Mouse (Mus musculus) myocyte (in vitro differentiated cells): ENCODE measurements around the gene Whrn. TPM values are rescaled to one million over a fixed set of nuclear protein-coding genes. Genes with fewer than 3 reads are reported as not detected.

Source experiments
- H3K27me3 ChIP-seq: one replicate; pipeline ENCODE4 v1.6.1; 2011; ENCODE audit not compliant: control insufficient read depth, insufficient read depth, insufficient read length
- H3K36me3 ChIP-seq: one replicate; pipeline ENCODE4 v1.6.1; 2011; ENCODE audit not compliant: control insufficient read depth, insufficient read depth
- H3K4me2 ChIP-seq: one replicate; pipeline ENCODE4 v1.6.1; 2011; ENCODE audit warnings: low read depth, control low read depth
- H3K4me3 ChIP-seq: one replicate; pipeline ENCODE4 v1.5.1; 2011; ENCODE audit warnings: mild to moderate bottlenecking, control low read depth, moderate library complexity
- H3K79me2 ChIP-seq: one replicate; pipeline ENCODE4 v1.6.1; 2011; ENCODE audit not compliant: control insufficient read depth, insufficient read depth
- H3ac ChIP-seq: one replicate; pipeline ENCODE4 v1.6.1; 2011; ENCODE audit not compliant: control insufficient read depth, insufficient read length
- CEBPB ChIP-seq: IDR thresholded peaks from 2 replicates; pipeline ENCODE4 v1.6.1; 2011; ENCODE audit warnings: mild to moderate bottlenecking, moderate library complexity; ENCODE audit not compliant: poor library complexity, insufficient read depth, severe bottlenecking
- E2F4 ChIP-seq: IDR thresholded peaks from one replicate; pipeline ENCODE4 v1.6.1; 2011; ENCODE audit warnings: mild to moderate bottlenecking, control low read depth, moderate library complexity; ENCODE audit not compliant: insufficient read depth
- MAX ChIP-seq: IDR thresholded peaks from one replicate; pipeline ENCODE4 v1.6.1; 2011; ENCODE audit warnings: low read depth, mild to moderate bottlenecking, control low read depth
- MYOD1 ChIP-seq, 3 experiments: IDR thresholded peaks; one replicate each; pipeline ENCODE4 v1.6.1; 2011; ENCODE audit warnings: control low read depth in 2 of 3, low read depth in 2 of 3, mild to moderate bottlenecking in 2 of 3, moderate library complexity in 1 of 3; ENCODE audit not compliant: insufficient read length in 2 of 3, control insufficient read depth in 1 of 3
- MYOG ChIP-seq, 3 experiments: IDR thresholded peaks; one replicate each; pipeline ENCODE4 v1.6.1; 2011; ENCODE audit warnings: control low read depth in 2 of 3, low read depth in 2 of 3, mild to moderate bottlenecking in 2 of 3; ENCODE audit not compliant: insufficient read length in 2 of 3, control insufficient read depth in 1 of 3, insufficient read depth in 1 of 3
- POLR2A ChIP-seq: IDR thresholded peaks from one replicate; pipeline ENCODE4 v1.6.1; 2011; ENCODE audit warnings: low read depth, mild to moderate bottlenecking, control low read depth, moderate library complexity; ENCODE audit not compliant: insufficient read length
- POLR2AphosphoS2 ChIP-seq: IDR thresholded peaks from one replicate; pipeline ENCODE4 v1.6.1; 2011; ENCODE audit warnings: low read depth, control low read depth; ENCODE audit not compliant: insufficient read length
- REST ChIP-seq: IDR thresholded peaks from one replicate; pipeline ENCODE4 v1.6.1; 2011; ENCODE audit warnings: mild to moderate bottlenecking, control low read depth, moderate library complexity; ENCODE audit not compliant: insufficient read depth, insufficient read length
- SRF ChIP-seq: IDR thresholded peaks from one replicate; pipeline ENCODE4 v1.6.1; 2011; ENCODE audit warnings: low read depth; ENCODE audit not compliant: control insufficient read depth, insufficient read length
- TCF12 ChIP-seq: IDR thresholded peaks from one replicate; pipeline ENCODE4 v1.6.1; 2011; ENCODE audit warnings: mild to moderate bottlenecking, control low read depth; ENCODE audit not compliant: poor library complexity, insufficient read depth, severe bottlenecking
- TCF3 ChIP-seq: IDR thresholded peaks from one replicate; pipeline ENCODE4 v1.6.1; 2011; ENCODE audit warnings: low read depth, control low read depth; ENCODE audit not compliant: insufficient read length
- USF1 ChIP-seq: IDR thresholded peaks from one replicate; pipeline ENCODE4 v1.6.1; 2011; ENCODE audit warnings: low read depth, mild to moderate bottlenecking, control low read depth, moderate library complexity
- polyA plus RNA-seq: library from polyadenylated mRNA; unstranded; fragments of >200 nt; fragmentation: generic; extraction: Trizol; gene quantifications from one replicate; pipeline ENCODE4 v1.2.1, GENCODE M21; 2012; ENCODE audit warnings: missing spikeins

Whrn gene
- polyA plus RNA-seq, 1 experiment = 18.8 TPM

GRCm38 (mm10) chr4:63453939-63454513 is 41.8 kb downstream of the Whrn start:
- H3K27me3 ChIP-seq = no peaks in the 10 kb centered on the region
- H3K79me2 ChIP-seq = no peaks in the 10 kb centered on the region
- no peaks in the 10 kb centered on the region for H3K36me3 ChIP-seq
- TF ChIP-seq TCF3 (no peak), POLR2A (no peak), TCF12 (no peak), E2F4 (no peak), POLR2AphosphoS2 (no peak), MYOG (IDR thresholded peaks at IDR 0.05; ENCODE audit: control insufficient read depth in 1 of 3, insufficient read depth in 1 of 3, insufficient read length in 2 of 3, low read depth in 2 of 3) (no peak), CEBPB (no peak), USF1 (no peak), REST (no peak), SRF (no peak)
- H3K4me3 ChIP-seq = no peak overlapping the region
- no peak overlapping the region for H3K4me2 ChIP-seq
- no peak overlapping the region for H3ac ChIP-seq

GRCm38 (mm10) chr4:63452555-63452954 is 43.2 kb downstream of the Whrn start:
- Histone ChIP-seq H3K27me3 (no peaks in the 10 kb centered on the region), H3ac (no peak overlapping the region), H3K79me2 (no peaks in the 10 kb centered on the region), H3K4me2 (no peak overlapping the region), H3K36me3 (no peaks in the 10 kb centered on the region), H3K4me3 (no peak overlapping the region)
- TF ChIP-seq USF1 (no peak), REST (no peak), E2F4 (no peak), TCF12 (no peak), POLR2A (no peak), MYOG (IDR thresholded peaks at IDR 0.05; ENCODE audit: control insufficient read depth in 1 of 3, insufficient read depth in 1 of 3, insufficient read length in 2 of 3, low read depth in 2 of 3) (no peak), TCF3 (no peak), SRF (no peak), CEBPB (no peak), MAX (no peak)

DNA sequence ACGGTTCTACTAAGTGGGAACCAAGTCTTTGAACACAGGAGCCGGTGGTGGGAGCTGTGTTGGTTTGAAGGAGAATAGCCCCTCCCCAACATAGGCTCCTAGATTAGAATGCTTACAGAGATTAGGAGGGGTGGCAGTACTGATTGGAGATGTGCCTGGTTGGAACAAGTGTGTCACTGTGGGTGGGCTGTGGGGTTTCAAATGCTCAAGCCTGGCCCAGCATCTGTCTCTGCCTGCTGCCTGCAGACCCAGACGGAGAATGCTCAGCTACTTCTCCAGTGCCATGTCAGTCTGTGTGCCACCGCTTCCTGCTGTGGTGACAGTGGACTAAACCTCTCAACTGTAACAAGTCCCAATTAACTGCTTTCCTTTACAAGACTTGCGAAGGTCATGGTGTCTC is 45.2 kb downstream of the Whrn start:
- Histone ChIP-seq H3ac (no peak overlapping the region), H3K79me2 (no peaks in the 10 kb centered on the region), H3K27me3 (no peaks in the 10 kb centered on the region), H3K4me3 (no peak overlapping the region), H3K36me3 (no peaks in the 10 kb centered on the region), H3K4me2 (no peak overlapping the region)
- TF ChIP-seq USF1 (no peak), MAX (no peak), E2F4 (no peak), MYOD1 (IDR thresholded peaks at IDR 0.05; ENCODE audit: control insufficient read depth in 1 of 3, insufficient read length in 2 of 3, low read depth in 2 of 3) (no peak), POLR2A (no peak), POLR2AphosphoS2 (no peak), MYOG (IDR thresholded peaks at IDR 0.05; ENCODE audit: control insufficient read depth in 1 of 3, insufficient read depth in 1 of 3, insufficient read length in 2 of 3, low read depth in 2 of 3) (no peak), REST (no peak), TCF3 (no peak), SRF (no peak), CEBPB (no peak), TCF12 (no peak)

DNA sequence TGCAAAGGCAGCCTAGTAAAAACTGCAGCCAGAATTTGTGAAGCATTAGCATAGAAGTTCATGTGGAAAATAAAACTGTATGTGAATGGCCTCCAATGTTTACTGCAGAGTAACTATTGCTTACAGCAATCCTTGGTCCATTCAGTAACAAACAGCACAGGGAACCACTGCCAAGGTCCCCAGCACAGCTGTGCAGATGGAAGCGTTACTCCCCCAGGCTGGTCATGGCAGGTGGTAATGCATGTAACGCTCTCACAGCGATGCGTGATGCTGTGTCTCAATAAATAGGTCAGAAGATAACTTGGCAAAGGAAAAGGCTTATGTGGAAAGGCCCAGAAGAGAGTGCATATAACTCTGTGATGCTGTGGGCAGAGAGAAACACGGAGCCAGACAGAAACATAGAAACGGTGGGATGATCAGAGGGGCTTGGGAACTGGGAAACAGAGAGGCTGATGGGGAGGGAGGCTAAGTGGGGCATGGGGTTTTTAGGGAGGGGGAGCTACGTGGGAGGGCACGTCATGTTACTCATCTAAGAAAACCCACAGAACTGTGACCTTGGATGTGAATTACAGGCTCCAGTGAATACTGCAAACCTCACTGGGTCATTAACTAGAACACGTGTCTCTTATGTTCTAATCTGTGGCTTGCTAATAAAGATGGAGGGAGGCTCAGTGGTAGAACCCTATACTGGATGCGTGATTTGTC is 51.3 kb downstream of the Whrn start:
- Histone ChIP-seq H3K79me2 (no peaks in the 10 kb centered on the region), H3ac (no peak overlapping the region), H3K36me3 (no peaks in the 10 kb centered on the region), H3K4me2 (no peak overlapping the region), H3K27me3 (no peaks in the 10 kb centered on the region), H3K4me3 (no peak overlapping the region)
- TF ChIP-seq TCF12 (no peak), POLR2AphosphoS2 (no peak), MYOD1 (IDR thresholded peaks at IDR 0.05; ENCODE audit: control insufficient read depth in 1 of 3, insufficient read length in 2 of 3, low read depth in 2 of 3) (no peak), E2F4 (no peak), TCF3 (no peak), SRF (no peak), USF1 (no peak), CEBPB (no peak), POLR2A (no peak), MYOG (IDR thresholded peaks at IDR 0.05; ENCODE audit: control insufficient read depth in 1 of 3, insufficient read depth in 1 of 3, insufficient read length in 2 of 3, low read depth in 2 of 3) (no peak), REST (no peak), MAX (no peak)
